Mouse (Mus musculus) hindbrain, embryonic 16.5 days (tissue): ENCODE measurements around the gene Rap1gap2. TPM values are rescaled to one million over a fixed set of nuclear protein-coding genes. Genes with fewer than 3 reads are reported as not detected.

Experiments
- ATAC-seq: fragments of 200-750 bp; cut with Nextera tagmentation; 2 replicates; pipeline ENCODE4 v1.8.0; 2017; ENCODE audit warnings: moderate TSS enrichment, moderate library complexity
- H3K27ac ChIP-seq: fragments of 300-500 bp; sonication (generic); 2 replicates; pipeline ENCODE4 v1.5.1; 2014; ENCODE audit warnings: low read depth, mild to moderate bottlenecking, control low read depth, low read length, moderate library complexity
- H3K27me3 ChIP-seq: fragments of 300-500 bp; sonication (generic); replicated peaks from 2 replicates; pipeline ENCODE4 v1.6.1; 2014; ENCODE audit warnings: low read length; ENCODE audit not compliant: control insufficient read depth, insufficient read depth
- H3K36me3 ChIP-seq: fragments of 300-500 bp; sonication (generic); 2 replicates; pipeline ENCODE4 v1.6.1; 2014; ENCODE audit warnings: mild to moderate bottlenecking, low read length, moderate library complexity, mixed read lengths; ENCODE audit not compliant: control insufficient read depth, insufficient read depth
- H3K4me1 ChIP-seq: fragments of 300-500 bp; sonication (generic); 2 replicates; pipeline ENCODE4 v1.6.1; 2014; ENCODE audit warnings: low read depth, low read length; ENCODE audit not compliant: control insufficient read depth, insufficient read depth
- H3K4me2 ChIP-seq: fragments of 300-500 bp; sonication (generic); 2 replicates; pipeline ENCODE4 v1.6.1; 2014; ENCODE audit warnings: mild to moderate bottlenecking, low read length, control low read depth, moderate library complexity
- H3K4me3 ChIP-seq: fragments of 300-500 bp; sonication (generic); 2 replicates; pipeline ENCODE4 v1.5.1; 2014; ENCODE audit warnings: mild to moderate bottlenecking, low read length, control low read depth, moderate library complexity
- H3K9ac ChIP-seq: fragments of 300-500 bp; sonication (generic); 2 replicates; pipeline ENCODE4 v1.6.1; 2014; ENCODE audit warnings: low read depth, mild to moderate bottlenecking, control low read depth, low read length, moderate library complexity
- H3K9me3 ChIP-seq: fragments of 300-500 bp; sonication (generic); 2 replicates; pipeline ENCODE4 v1.6.1; 2014; ENCODE audit warnings: mild to moderate bottlenecking, low read length, moderate library complexity; ENCODE audit not compliant: control insufficient read depth
- WGBS: fragments of 180-500 bp; shearing (Covaris S2); extraction: QIAGEN DNeasy Blood & Tissue Kit; methylation state at CpG from one replicate; pipeline ENCODE4 v1.1.7; 2014; 5-methylcytosine and 5-hydroxymethylcytosine counted together
- polyA plus RNA-seq: library from polyadenylated mRNA; unstranded; fragments of >200 nt; fragmentation: Nextera tagmentation; extraction: Ambion mirVana; gene quantifications from 2 replicates; pipeline ENCODE4 v1.2.1, GENCODE M21; 2015

Gene Rap1gap2
- polyA plus RNA-seq, 1 experiment from 2014 or later: 13.7 TPM

- no peaks in the 10 kb centered on the region for H3K27me3 ChIP-seq
- H3K36me3 ChIP-seq: no peaks in the 10 kb centered on the region
- 72% methylated on average over 1 of the region's 1 CpGs for WGBS
- H3K4me1 ChIP-seq: no peaks in the 10 kb centered on the region
- no peak within 1 kb of the TSS for H3K9ac ChIP-seq
- H3K9me3 ChIP-seq: no peaks in the 10 kb centered on the region
- no peak within 1 kb of the TSS for H3K27ac ChIP-seq
- H3K4me3 ChIP-seq: no peak within 1 kb of the TSS
- no peak for ATAC-seq
- H3K4me2 ChIP-seq: no peak within 1 kb of the TSS
Measured at GRCm38 (mm10) chr11:74361769-74362168, 248.9 kb downstream of the Rap1gap2 start, which contains the start of gene Olfr412. Gene Olfr412, plus strand, starts transcription at chr11:74362069.

GRCm38 (mm10) chr11:74352550-74352949, 258.2 kb downstream of the Rap1gap2 start, which contains the start of gene Olfr411:
Gene Olfr411, minus strand, starts transcription at chr11:74352650.
- no peaks in the 10 kb centered on the region for H3K27me3 ChIP-seq
- no peak for ATAC-seq

GRCm38 (mm10) chr11:74337931-74338330, 272.8 kb downstream of the Rap1gap2 start, which contains the start of gene Olfr410:
Gene Olfr410, minus strand, starts transcription at chr11:74338031.
- Histone ChIP-seq H3K4me3 (no peak within 1 kb of the TSS), H3K27ac (no peak within 1 kb of the TSS), H3K36me3 (no peaks in the 10 kb centered on the region), H3K27me3 (no peaks in the 10 kb centered on the region), H3K9ac (no peak within 1 kb of the TSS), H3K9me3 (no peaks in the 10 kb centered on the region), H3K4me2 (no peak within 1 kb of the TSS), H3K4me1 (no peaks in the 10 kb centered on the region)
- ATAC-seq: no peak
- WGBS: 83% methylated on average over 6 of the region's 6 CpGs

More at GRCm38 (mm10) chr11:74352550-74352949, 258.2 kb downstream of the Rap1gap2 start, which contains the start of gene Olfr411:
- H3K4me1 ChIP-seq: no peaks in the 10 kb centered on the region
- H3K9me3 ChIP-seq: no peaks in the 10 kb centered on the region
- H3K27ac ChIP-seq: no peak within 1 kb of the TSS
- no peak within 1 kb of the TSS for H3K4me2 ChIP-seq
- H3K9ac ChIP-seq: no peak within 1 kb of the TSS
- H3K36me3 ChIP-seq: no peaks in the 10 kb centered on the region
- H3K4me3 ChIP-seq: no peak within 1 kb of the TSS
- WGBS: 77% methylated on average over 3 of the region's 3 CpGs

Other genes with a start within 250 kb of the Rap1gap2 start
- gene Olfr412, start 248.8 kb downstream of the Rap1gap2 start, polyA plus RNA-seq: not detected in 2 replicates
- 2.5 and 2.9 TPM in 2 replicates for gene Ccdc92b, start 8.7 kb upstream of the Rap1gap2 start, polyA plus RNA-seq
- 18.7 and 22.7 TPM in 2 replicates for gene Cluh, start 38.6 kb upstream of the Rap1gap2 start, polyA plus RNA-seq
- 46.0 and 46.8 TPM in 2 replicates for gene Pafah1b1, start 113.8 kb upstream of the Rap1gap2 start, polyA plus RNA-seq
- 52.2 and 55.3 TPM in 2 replicates for gene Mettl16, start 159.9 kb upstream of the Rap1gap2 start, polyA plus RNA-seq
- gene Mnt, start 220.0 kb upstream of the Rap1gap2 start, polyA plus RNA-seq: 7.3 and 8.4 TPM in 2 replicates